Mouse (Mus musculus): ENCODE results near the gene Rusc2. TPM values are rescaled to one million over a fixed set of nuclear protein-coding genes. Genes with fewer than 3 reads are reported as not detected.

The Rusc2 gene
- polyA plus RNA-seq, 1 experiment from 2014 or later = 4.5 TPM

GRCm38 (mm10) chr4:43415221-43416070 is 33.7 kb downstream of the Rusc2 start:
- H3K9me3 ChIP-seq (ENCODE audit: control insufficient read depth, low read length) = no peaks in the 10 kb centered on the region
- no peak overlapping the region for H3K4me2 ChIP-seq (ENCODE audit: low read depth, severe bottlenecking)
- no peaks in the 10 kb centered on the region; the same call in 1 of the 2 replicates for H3K27me3 ChIP-seq (ENCODE audit: control insufficient read depth, insufficient read depth, low read length)
- 89% methylated on average over 29 of the region's 29 CpGs for WGBS
- H3K4me1 ChIP-seq (ENCODE audit: control insufficient read depth, insufficient read depth, low read length) = no peaks in the 10 kb centered on the region
- ATAC-seq (ENCODE audit: insufficient number of reproducible peaks, low FRiP score, low TSS enrichment, low read depth) = no peak
- H3K27ac ChIP-seq (replicated peaks; ENCODE audit: low read depth, low read length) = no peak overlapping the region
- H3K9ac ChIP-seq (ENCODE audit: low read length) = no peak overlapping the region
- peaks cover 6% of the 10 kb centered on the region; the same call in 1 of the 2 replicates for H3K36me3 ChIP-seq (ENCODE audit: control insufficient read depth, insufficient read depth, low read length)
- no peak for DNase-seq (ENCODE audit: low spot score)
- H3K4me3 ChIP-seq (ENCODE audit: low read depth, low read length) = no peak overlapping the region

GRCm38 (mm10) chr4:43416071-43416490 is 34.3 kb downstream of the Rusc2 start:
- no peak overlapping the region for H3K9ac ChIP-seq (ENCODE audit: low read length)
- no peak overlapping the region for H3K27ac ChIP-seq (replicated peaks; ENCODE audit: low read depth, low read length)
- H3K36me3 ChIP-seq (ENCODE audit: control insufficient read depth, insufficient read depth, low read length) = peaks cover 6% of the 10 kb centered on the region; the same call in 1 of the 2 replicates
- H3K27me3 ChIP-seq (ENCODE audit: control insufficient read depth, insufficient read depth, low read length) = no peaks in the 10 kb centered on the region; the same call in 1 of the 2 replicates
- no peak for ATAC-seq (ENCODE audit: insufficient number of reproducible peaks, low FRiP score, low TSS enrichment, low read depth)
- 91% methylated on average over 22 of the region's 22 CpGs for WGBS
- H3K4me1 ChIP-seq (ENCODE audit: control insufficient read depth, insufficient read depth, low read length) = no peaks in the 10 kb centered on the region
- no peak for DNase-seq (ENCODE audit: low spot score)
- no peak overlapping the region for H3K4me3 ChIP-seq (ENCODE audit: low read depth, low read length)
- H3K9me3 ChIP-seq (ENCODE audit: control insufficient read depth, low read length) = no peaks in the 10 kb centered on the region
- no peak overlapping the region for H3K4me2 ChIP-seq (ENCODE audit: low read depth, severe bottlenecking)

- ATAC-seq (ENCODE audit: insufficient number of reproducible peaks, low FRiP score, low TSS enrichment, low read depth) = no peak
- Histone ChIP-seq H3K4me1 (ENCODE audit: control insufficient read depth, insufficient read depth, low read length) (no peaks in the 10 kb centered on the region), H3K9me3 (ENCODE audit: control insufficient read depth, low read length) (no peaks in the 10 kb centered on the region), H3K27me3 (ENCODE audit: control insufficient read depth, insufficient read depth, low read length) (no peaks in the 10 kb centered on the region; the same call in 1 of the 2 replicates), H3K4me3 (ENCODE audit: low read depth, low read length) (no peak overlapping the region), H3K9ac (ENCODE audit: low read length) (no peak overlapping the region), H3K36me3 (ENCODE audit: control insufficient read depth, insufficient read depth, low read length) (peaks cover 10% of the 10 kb centered on the region; the same call in 1 of the 2 replicates), H3K4me2 (ENCODE audit: low read depth, severe bottlenecking) (no peak overlapping the region), H3K27ac (replicated peaks; ENCODE audit: low read depth, low read length) (no peak overlapping the region)
- 88% methylated on average over 16 of the region's 16 CpGs for WGBS
- no peak for DNase-seq (ENCODE audit: low spot score)
These were observed 35.7 kb downstream of the Rusc2 start for GRCm38 (mm10) chr4:43417269-43418062.

- H3K27me3 ChIP-seq (ENCODE audit: control insufficient read depth, insufficient read depth, low read length) = no peaks in the 10 kb centered on the region; the same call in 1 of the 2 replicates
- H3K36me3 ChIP-seq (ENCODE audit: control insufficient read depth, insufficient read depth, low read length) = peaks cover 10% of the 10 kb centered on the region; the same call in 1 of the 2 replicates
- H3K4me2 ChIP-seq (ENCODE audit: low read depth, severe bottlenecking) = no peak overlapping the region
- H3K9ac ChIP-seq (ENCODE audit: low read length) = no peak overlapping the region
- H3K4me1 ChIP-seq (ENCODE audit: control insufficient read depth, insufficient read depth, low read length) = no peaks in the 10 kb centered on the region
- no peak for DNase-seq (ENCODE audit: low spot score)
- 75% methylated on average over 4 of the region's 4 CpGs for WGBS
- H3K27ac ChIP-seq (replicated peaks; ENCODE audit: low read depth, low read length) = no peak overlapping the region
- no peaks in the 10 kb centered on the region for H3K9me3 ChIP-seq (ENCODE audit: control insufficient read depth, low read length)
- ATAC-seq (ENCODE audit: insufficient number of reproducible peaks, low FRiP score, low TSS enrichment, low read depth) = no peak
- no peak overlapping the region for H3K4me3 ChIP-seq (ENCODE audit: low read depth, low read length)
These were observed 36.7 kb downstream of the Rusc2 start for GRCm38 (mm10) chr4:43418450-43418849.

- Histone ChIP-seq H3K36me3 (ENCODE audit: control insufficient read depth, insufficient read depth, low read length) (peaks cover 10% of the 10 kb centered on the region; the same call in 1 of the 2 replicates), H3K4me1 (ENCODE audit: control insufficient read depth, insufficient read depth, low read length) (no peaks in the 10 kb centered on the region), H3K4me2 (ENCODE audit: low read depth, severe bottlenecking) (no peak overlapping the region), H3K27me3 (ENCODE audit: control insufficient read depth, insufficient read depth, low read length) (no peaks in the 10 kb centered on the region; the same call in none of the 2 replicates), H3K9ac (ENCODE audit: low read length) (no peak overlapping the region), H3K4me3 (ENCODE audit: low read depth, low read length) (no peak overlapping the region), H3K9me3 (ENCODE audit: control insufficient read depth, low read length) (no peaks in the 10 kb centered on the region), H3K27ac (replicated peaks; ENCODE audit: low read depth, low read length) (no peak overlapping the region)
- ATAC-seq (ENCODE audit: insufficient number of reproducible peaks, low FRiP score, low TSS enrichment, low read depth) (no peak), DNase-seq (ENCODE audit: low spot score) (no peak)
- 62% methylated on average over 15 of the region's 15 CpGs for WGBS
These were observed 37.3 kb downstream of the Rusc2 start for GRCm38 (mm10) chr4:43418973-43419656.

GRCm38 (mm10) chr4:43419801-43420281 is 38.1 kb downstream of the Rusc2 start:
- H3K4me2 ChIP-seq (ENCODE audit: low read depth, severe bottlenecking) = no peak overlapping the region
- WGBS = 66% methylated on average over 9 of the region's 9 CpGs
- H3K27ac ChIP-seq (replicated peaks; ENCODE audit: low read depth, low read length) = no peak overlapping the region
- H3K9ac ChIP-seq (ENCODE audit: low read length) = no peak overlapping the region
- H3K4me3 ChIP-seq (ENCODE audit: low read depth, low read length) = no peak overlapping the region
- H3K27me3 ChIP-seq (ENCODE audit: control insufficient read depth, insufficient read depth, low read length) = peaks cover 6% of the 10 kb centered on the region
- no peak for DNase-seq (ENCODE audit: low spot score)
- peaks cover 10% of the 10 kb centered on the region; the same call in 1 of the 2 replicates for H3K36me3 ChIP-seq (ENCODE audit: control insufficient read depth, insufficient read depth, low read length)
- no peak for ATAC-seq (ENCODE audit: insufficient number of reproducible peaks, low FRiP score, low TSS enrichment, low read depth)
- H3K9me3 ChIP-seq (ENCODE audit: control insufficient read depth, low read length) = no peaks in the 10 kb centered on the region
- no peaks in the 10 kb centered on the region for H3K4me1 ChIP-seq (ENCODE audit: control insufficient read depth, insufficient read depth, low read length)

- H3K4me3 ChIP-seq (ENCODE audit: low read depth, low read length) = no peak overlapping the region
- no peak for ATAC-seq (ENCODE audit: insufficient number of reproducible peaks, low FRiP score, low TSS enrichment, low read depth)
- H3K9me3 ChIP-seq (ENCODE audit: control insufficient read depth, low read length) = no peaks in the 10 kb centered on the region
- peaks cover 10% of the 10 kb centered on the region for H3K27me3 ChIP-seq (ENCODE audit: control insufficient read depth, insufficient read depth, low read length)
- H3K27ac ChIP-seq (replicated peaks; ENCODE audit: low read depth, low read length) = no peak overlapping the region
- H3K4me2 ChIP-seq (ENCODE audit: low read depth, severe bottlenecking) = no peak overlapping the region
- no peaks in the 10 kb centered on the region for H3K4me1 ChIP-seq (ENCODE audit: control insufficient read depth, insufficient read depth, low read length)
- DNase-seq (ENCODE audit: low spot score) = peak; percentile 83
- H3K9ac ChIP-seq (ENCODE audit: low read length) = no peak overlapping the region
- peaks cover 7% of the 10 kb centered on the region; the same call in 1 of the 2 replicates for H3K36me3 ChIP-seq (ENCODE audit: control insufficient read depth, insufficient read depth, low read length)
- WGBS = 6% methylated on average over 6 of the region's 6 CpGs
These were observed 38.5 kb downstream of the Rusc2 start for GRCm38 (mm10) chr4:43420305-43420704.

Measured in limb, embryonic 11.5 days (tissue).